Mouse (Mus musculus) splenic B cell, adult 2 months (primary cell): ENCODE measurements around the gene Gm10447.
A peak's percentile ranks its signal among the peaks of the same experiment; 100 is the strongest.

Source experiments
- DNase-seq: peaks from one replicate; pipeline ENCODE4 v3.0.0-alpha.2; 2011; ENCODE audit warnings: low read depth, low spot score
- H3K27me3 ChIP-seq: 2 replicates; pipeline ENCODE4 v1.6.1; 2012; ENCODE audit warnings: mild to moderate bottlenecking, low read length, moderate library complexity, mixed read lengths; ENCODE audit not compliant: control insufficient read depth, poor library complexity, insufficient read depth, severe bottlenecking
- H3K36me3 ChIP-seq: 2 replicates; pipeline ENCODE4 v1.6.1; 2012; ENCODE audit warnings: mild to moderate bottlenecking, low read length, moderate library complexity, mixed read lengths; ENCODE audit not compliant: control insufficient read depth, poor library complexity, insufficient read depth, severe bottlenecking

The Gm10447 gene

DNA sequence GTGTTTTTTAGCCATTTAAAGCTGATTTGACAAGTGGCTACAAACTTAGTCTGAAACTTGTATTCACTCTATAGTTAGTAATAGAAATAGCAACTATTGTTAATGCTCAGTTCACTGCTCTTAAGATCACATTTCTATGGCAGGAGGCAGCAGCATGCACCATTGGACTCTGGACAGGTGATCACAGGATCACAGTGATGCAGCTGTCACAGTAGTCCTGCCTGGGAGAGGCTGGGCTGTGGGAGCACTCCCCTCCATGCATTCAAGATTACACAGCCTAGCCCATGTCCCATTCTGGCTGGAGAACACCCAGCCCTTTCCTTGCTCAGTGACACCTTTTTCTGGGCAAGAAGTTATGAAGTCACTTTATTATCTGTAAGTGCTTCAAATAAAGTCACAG lies 38.9 kb downstream of the Gm10447 start:
- no peak for DNase-seq
- no peaks in the 10 kb centered on the region for H3K27me3 ChIP-seq
- peaks cover 18% of the 10 kb centered on the region; the same call in 1 of the 2 replicates for H3K36me3 ChIP-seq

DNA sequence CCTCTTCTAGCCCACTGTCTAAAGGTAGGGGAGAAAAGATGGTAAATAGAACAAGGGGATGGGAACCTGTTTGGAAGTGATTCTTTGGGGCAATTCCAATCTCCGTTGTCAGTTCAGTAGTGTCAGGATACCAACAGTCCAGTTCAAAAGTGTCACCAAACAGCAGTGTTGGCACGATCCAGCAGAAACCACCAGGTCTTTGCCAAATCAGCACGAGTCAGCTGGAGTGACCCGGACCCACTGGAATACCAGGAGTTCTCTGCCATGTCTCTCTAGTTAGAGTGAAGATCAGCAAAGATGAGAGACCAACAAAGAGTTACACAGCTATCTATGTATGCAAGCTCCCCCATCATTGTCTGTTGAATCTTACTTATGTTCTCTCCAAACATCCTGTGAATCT lies 43.0 kb downstream of the Gm10447 start:
- H3K36me3 ChIP-seq, result peaks cover 29% of the 10 kb centered on the region
- no peaks in the 10 kb centered on the region for H3K27me3 ChIP-seq
- DNase-seq, result no peak

DNA sequence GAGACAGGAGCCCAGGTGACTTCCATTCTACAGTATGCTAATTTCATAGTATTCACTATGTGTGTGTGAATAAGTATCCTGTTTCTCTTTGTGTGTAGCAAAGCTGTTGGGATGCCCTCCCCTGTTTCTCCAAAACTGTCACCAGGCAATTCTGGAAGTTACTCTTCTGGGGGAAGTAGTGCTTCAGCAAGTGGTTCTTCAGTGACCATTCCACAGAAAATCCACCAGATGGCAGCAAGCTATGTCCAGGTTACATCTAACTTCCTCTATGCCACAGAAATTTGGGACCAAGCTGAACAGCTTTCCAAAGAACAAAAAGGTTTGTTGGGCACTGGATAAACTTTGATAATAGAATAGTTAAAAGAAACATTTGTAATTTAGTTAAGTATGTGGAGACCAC lies 45.2 kb downstream of the Gm10447 start:
- peak; percentile 42 for DNase-seq
- H3K36me3 ChIP-seq, result peaks cover 37% of the 10 kb centered on the region

More for the DNA sequence above, 45.2 kb downstream of the Gm10447 start:
- H3K27me3 ChIP-seq, result no peaks in the 10 kb centered on the region
